Mouse (Mus musculus): ENCODE data around the gene Cacna1h.

The Cacna1h gene

DNA sequence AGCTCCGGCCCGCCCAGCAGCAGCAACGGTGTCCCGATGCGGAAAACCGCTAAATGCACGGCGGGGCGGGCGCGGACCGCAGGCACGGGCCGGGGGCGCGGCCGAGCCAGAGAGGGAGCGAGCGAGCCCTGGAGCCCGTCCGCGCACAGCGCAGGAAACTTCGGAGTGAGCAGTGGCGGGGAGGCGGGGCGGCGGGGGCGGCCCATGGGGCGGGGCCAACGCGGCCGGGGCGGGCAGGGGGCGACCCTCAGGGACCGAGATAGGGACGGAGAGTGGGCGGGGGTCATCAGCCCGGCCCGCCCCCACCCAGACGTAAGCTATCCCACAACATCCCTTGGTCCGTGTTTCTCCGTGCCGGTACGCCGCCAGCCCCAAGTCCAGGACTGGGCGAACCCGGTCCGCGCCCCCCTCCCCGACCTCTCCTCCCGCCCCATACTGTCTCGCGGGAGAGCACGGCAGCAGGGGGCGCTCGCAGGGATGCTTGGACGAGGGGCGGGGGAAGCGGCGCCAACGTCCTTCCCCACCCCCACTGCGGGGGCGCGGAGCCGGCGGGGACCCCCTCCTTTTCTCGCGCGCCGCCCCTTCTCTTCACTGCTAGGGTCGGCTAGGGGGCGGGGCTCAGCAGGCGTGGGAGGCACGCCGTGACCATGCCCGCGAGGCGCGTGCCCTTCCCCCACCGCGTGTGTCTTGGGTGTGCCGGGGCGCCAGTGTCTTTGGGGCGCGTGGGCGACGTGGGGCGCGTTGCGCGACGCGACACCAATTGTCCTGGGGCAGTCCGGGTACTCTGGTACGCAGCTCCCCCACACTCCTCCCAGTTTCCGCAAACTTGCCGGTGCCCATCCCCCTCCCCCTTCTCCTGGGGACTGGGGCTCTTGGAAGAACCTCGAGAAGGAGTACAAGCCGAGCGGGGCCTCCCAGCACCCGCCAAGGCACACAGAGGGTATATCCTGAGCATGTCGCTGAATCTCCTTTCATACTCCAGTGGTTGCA is at the start of gene Cacna1h:
Gene Cacna1h (minus strand): TSS at position 167 of the 990 bp plus-strand sequence.
- peak; percentile 11 to 31 for DNase-seq

DNA sequence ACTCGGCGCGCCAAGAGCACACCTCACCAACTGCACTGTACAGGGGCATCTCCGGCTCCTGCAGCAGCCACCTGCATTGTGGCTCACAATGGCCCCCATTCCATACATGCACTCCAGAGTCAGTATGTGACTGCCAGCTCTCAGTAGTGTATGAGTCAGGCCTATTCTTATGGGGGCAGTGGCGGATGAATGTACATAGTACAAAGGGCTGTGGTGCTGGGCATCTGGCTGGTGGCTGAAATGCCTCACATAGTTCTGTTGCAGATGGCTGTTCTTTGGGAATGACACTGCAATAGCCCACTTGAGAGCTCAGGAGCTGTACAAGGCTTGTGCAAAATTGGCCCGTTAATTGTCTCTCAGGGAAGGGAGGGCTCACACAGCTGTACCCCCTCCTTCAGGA is 48.5 kb upstream of the Cacna1h start:
- no peak for DNase-seq

DNA sequence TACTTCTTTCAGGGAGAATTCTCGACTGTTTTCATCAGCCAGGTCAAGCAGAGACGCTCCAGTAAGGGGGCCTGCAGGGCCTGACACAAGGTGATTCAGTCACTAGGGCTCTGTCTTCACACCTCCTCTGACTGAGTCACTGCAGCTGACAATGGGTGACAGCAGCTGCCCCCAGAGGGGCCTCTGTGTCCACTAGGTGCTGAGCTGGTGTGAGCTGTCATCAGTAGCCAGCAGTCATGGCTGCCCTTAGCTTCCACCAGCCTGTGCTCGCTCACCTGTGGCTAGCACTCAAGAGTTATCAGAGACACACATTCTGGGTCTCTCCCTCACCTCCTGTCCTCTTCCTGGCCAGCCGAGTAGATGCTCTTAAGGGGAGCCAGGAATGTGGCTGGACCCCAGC is 47.2 kb upstream of the Cacna1h start:
- no peak for DNase-seq

DNA sequence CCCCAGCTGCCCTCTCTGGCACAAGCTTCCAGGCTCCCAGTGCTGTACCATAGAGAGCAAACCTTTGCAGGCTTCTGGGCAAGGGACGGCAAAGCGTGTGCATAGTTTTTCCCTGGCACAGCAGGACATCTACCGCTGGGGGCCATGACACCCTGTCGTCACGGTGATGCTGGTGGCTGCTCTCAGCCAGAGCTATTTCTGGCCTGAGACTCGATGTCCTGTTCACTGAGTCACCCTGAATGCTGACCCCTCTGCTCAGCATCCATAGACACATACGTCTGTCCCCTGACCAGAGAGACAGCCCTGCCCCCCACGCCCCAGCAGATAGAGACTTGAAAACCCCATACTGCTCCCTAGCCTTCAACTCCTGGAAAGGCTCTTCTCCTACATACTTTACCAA is 46.6 kb upstream of the Cacna1h start:
- no peak for DNase-seq

DNA sequence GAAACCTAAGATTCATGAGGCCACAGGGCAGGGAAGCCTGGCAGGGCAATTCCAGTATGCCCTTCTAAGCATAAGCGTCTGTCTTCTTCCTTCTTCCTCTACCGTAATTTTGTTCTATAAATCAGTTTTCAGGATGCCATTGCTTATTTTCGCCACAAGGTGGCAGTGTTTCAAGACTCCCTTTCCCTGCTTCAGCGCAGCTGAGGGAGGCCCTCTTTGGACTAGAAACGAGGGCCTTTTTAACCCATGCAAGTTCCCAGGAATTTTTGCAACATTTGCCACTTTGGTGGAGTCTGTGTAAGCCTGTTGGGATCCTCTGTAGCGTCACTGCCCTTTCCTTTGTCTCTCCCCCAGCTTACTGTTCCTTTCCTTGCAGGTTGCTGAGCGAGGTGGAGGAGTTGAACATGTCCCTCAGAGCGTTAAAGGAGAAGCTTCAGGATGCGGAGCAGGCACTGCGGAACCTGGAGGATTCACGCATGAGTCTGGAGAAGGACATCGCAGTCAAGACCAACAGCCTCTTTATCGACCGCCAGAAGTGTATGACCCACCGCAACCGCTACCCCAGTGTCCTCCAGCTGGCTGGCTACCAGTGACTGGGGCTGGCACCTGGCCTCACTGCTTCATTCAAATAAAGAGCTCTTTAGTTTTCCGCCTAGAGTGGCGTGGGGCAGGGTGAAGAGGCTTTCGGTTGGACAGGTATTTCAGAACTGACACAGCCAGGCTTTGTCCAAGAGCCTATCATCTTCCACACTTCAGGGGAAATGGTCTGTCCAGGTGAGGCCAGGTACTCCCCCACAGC is 42.6 kb upstream of the Cacna1h start:
- DNase-seq, result peak; percentile 11 to 29

DNA sequence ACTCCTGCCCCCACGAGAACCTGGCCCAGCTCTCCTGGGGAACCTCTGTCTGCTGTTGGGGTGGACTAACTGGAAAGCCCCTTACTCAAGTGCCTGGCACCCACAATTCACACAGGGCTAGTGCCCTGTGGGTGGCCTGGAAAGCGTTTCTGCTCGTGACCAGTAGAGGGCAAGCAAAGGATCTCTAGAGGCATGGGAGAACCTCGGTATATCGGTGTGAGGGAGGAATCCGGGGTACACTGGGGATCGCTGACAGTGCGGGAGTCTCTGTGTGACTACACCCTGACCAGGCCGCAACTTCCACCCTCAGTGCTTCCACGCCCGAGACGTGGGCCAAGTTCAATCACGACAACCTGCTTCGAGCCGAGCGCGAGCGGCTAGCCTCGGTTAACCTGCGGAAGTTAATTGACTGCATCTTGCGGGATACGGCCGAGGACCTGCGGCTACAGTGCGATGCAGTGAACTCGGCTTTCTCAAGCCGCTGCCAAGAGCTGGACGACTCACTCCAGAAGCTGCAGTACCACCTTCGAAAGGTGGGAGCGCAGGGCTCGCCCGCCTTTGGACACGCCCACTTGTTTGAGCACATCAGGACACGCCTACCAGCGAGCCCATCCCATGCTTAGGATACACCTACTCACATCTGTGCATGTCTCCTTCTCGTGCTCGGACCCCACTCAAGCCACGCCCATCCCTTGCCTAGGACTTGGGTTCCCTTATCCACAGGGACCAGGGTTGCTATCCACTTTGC is 40.9 kb upstream of the Cacna1h start:
- DNase-seq, result peak; percentile 48 to 57

DNA sequence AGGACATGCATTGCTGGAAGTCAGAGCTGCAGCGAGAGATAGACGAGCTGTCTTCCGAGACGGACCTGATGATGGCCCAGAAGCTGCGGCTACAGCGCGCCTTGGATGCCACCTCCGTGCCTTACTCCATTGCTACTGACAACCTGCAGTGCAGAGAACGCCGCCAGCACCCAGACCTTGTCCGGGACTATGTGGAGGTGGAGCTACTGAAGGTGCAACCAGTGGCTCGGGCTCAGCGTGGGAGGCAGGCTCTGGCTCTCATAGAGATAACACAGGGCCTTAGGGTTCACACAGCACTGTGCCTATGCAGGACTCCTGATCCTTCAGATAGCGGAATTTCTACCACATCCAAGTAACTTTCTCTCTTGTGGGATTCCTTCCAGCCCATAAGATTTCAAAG is 38.5 kb upstream of the Cacna1h start:
- DNase-seq, result no peak

DNA sequence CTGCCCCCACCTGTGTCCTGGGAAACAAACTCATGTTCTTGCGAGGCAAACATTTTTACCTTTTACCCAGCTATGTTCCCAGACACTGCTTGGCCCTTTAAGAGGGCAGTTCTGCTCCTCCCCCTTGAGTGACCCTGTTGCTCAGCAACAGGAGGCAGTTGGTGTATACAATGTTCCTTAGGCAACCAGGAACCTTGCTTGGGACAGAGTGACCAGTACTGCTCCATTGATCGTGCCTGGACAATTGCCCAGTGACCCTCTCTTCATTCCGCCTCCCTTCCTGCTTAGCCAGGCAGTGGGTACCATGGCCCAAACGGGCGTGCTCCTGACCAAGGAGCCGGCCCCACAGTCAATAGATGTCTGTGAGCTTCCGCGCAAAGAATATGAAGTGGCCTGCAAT is 37.8 kb upstream of the Cacna1h start:
- no peak for DNase-seq

DNA sequence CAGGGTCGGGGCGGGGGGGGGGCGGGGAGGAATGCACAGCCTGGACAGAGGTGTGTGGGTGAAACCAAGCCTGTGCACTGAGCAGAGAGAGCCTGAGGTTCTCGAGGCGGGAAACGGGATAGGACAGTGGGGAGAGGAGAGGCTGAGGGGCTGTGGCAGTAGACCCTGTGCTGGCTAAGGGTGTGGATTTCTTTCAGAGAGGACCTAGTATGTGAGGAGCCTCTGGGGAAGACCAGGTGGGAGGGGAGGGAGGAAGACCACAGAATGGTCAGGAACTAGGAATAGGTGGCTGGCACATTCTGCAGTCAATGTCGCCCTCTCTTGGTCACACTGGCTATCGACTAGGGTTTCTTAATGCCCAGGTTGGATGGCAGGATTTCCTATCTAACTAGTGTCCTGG is 36.2 kb upstream of the Cacna1h start:
- DNase-seq, result peak in 1 of 2 experiments; percentile 7

DNA sequence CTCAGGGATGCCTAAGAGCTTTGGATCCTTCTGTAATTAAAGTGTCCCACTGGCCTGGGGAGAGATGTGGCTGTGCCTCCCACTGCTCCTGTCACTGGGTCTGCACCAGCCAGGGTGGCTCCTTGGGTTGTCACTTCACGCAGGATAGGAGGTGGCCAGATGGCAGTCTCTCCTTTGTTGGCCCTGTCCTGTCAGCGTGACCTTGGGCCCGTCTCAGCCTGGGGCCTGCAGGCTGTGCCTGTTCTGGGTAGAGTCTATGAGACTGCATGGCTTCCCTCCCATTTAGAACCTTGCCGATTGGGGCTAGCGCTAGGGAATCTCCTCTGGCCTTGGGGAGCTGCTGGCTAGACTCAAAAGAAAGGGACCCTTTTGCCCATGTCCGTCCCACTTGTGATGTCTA is 34.7 kb upstream of the Cacna1h start:
- no peak for DNase-seq

DNA sequence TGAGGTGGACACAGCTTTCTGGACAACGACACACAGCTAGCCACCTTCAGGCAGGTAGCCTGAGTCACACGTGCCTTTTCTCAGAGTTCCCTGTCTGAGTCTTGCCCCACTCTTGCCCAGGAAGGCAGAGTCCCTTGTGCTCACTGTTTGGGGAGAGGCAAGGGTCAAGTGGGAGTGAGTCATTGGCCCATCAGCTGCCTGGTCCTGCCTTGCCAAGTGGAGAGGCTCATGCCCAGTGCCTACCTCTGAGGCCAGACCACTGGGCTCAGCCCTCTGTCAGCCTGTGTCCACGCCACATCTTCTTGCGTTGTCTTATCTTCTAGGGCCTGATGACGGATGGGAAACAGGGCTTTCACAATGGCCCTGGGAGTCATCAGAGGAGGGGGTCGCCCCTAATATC is 34.2 kb upstream of the Cacna1h start:
- no peak for DNase-seq

DNA sequence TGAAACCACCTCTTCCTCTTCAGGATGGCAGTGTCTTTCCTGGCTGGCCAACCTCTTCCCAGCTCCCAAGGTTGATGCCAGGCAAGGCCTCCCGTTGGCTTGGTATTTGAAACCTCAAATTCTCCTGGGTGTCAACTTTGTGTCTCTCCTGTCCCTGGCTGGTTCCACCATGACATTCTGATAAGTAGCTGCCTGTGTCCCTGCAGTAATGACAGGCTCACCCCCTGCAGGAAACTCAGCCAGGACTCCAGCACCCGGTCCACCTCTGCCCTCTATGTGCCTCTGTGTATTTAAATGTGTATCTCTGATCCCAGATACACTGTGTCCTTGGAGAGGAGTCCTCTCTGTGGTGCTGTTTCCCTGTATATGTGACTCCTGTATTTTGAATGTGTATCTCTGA is 32.7 kb upstream of the Cacna1h start:
- DNase-seq, result no peak

DNA sequence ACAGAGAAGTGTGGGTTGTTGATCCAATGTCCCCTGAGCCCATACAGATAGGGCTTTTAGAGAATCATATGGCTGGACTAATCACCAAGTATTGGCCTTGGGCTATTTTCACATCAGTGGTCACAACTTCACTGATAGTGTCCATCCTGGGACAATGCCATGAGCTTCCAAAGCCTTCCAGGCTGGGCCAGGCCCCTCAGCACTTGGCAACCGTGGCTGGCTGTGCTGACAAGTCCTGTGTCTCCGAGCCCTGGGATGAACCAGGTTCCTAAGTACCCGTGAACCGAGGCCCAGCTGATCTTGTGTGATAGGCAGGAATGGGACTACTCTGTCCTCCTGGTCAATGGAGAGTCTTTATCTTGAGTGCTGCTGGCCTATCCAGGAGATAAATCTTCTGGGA is 30.5 kb upstream of the Cacna1h start:
- DNase-seq, result no peak

DNA sequence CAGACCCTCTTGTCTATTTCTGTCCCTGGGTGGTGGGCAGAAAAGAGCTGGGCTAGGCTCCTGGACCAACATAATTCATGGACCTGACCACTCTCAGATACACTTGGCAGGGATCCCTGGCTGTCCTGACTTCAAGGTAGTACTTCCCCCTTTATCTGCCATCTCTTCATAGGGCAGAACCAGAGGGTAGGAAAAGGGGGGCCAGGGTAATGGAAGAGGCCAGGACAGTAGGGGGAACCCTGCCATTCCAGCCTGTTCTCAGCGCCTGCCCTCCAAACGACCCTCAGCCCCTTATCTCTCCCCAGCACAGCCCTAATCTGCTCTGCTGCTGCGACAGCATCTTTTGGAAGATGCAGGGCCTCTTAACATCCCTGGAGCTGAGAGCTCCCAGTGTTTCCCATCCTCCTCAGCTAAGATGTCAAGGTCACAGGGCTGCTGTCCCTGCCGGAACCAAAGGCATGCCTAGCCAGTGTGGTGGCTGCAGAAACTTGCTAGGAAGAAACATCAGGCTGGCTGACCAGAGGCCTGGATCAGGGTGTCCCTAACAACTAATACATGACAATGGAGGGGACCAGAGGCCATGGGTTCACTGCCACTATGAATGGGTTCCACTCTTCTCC is 29.9 kb upstream of the Cacna1h start:
- no peak for DNase-seq

DNA sequence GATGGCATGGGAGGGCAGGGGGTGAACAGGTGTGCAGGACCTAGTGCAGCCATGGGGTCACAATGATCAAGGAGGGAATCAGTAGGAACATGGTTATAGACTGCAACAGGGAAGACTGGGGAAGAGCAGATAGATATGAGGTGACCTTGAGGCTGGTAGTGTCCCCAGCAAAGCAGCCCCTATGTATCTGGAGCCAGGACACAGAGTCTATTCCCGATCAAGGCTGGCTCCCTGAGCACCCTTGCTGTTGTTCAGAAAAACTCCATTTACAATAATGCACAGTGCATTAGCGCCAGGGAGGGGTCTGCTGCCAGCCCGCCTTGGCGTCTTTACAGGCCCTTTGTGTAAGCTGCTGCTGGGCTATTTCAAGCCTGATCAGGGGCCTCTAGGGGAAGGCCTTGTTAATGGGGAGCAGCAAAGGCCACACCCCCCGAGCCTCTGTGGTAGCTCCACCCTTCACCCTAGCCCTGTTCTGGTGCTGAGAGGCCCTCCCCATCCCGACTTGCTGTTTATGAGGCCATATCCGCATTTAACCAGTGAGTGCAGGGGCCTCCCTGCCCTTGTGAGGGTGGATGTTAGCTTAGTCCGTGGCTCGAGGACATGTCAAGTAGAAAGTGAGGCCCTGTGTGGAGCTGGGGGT is 28.8 kb upstream of the Cacna1h start:
- no peak for DNase-seq

DNA sequence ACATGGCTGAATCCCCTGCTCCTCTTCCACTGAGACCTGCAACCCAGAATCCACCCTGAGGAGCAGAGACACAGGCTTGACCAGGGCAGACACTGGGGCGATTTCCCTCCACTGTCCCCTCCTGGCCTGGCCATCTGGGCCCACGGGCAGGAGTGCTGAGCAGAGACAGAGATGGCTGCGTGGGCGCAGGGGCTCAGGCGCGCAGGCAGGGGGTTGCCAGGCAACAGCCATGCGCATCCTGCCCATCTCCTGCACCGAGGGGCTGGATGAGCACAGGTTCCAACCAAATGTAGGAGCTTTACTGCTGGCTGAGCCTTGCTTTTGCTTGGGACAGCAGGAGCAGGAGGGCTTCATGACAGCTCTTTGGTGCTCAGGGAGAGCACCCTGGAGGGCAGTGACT is 23.0 kb upstream of the Cacna1h start:
- no peak for DNase-seq

DNA sequence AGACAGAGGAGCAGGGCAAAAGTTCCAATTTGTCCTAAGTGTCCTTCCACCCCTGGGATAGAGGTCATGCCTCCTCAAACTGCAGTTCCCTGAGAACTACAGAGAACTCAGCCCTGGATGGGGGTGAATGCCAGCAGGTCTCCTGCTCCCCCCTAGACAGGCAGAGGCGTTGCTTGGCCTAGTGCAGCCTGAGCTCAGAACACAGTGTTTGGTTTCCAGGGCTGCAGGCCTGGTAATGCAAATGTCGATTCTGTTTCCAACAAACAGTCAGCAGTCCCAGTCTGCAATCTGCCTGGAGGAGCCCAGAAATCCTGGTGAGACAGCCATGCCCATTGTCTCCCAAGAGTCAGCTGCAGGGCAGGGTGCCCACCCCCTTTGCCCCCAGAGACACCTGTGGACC is 20.7 kb upstream of the Cacna1h start, which contains the start of gene Tekt4:
Gene Tekt4 (plus strand): TSS at position 344 of the 400 bp plus-strand sequence.
- DNase-seq, result no peak

DNA sequence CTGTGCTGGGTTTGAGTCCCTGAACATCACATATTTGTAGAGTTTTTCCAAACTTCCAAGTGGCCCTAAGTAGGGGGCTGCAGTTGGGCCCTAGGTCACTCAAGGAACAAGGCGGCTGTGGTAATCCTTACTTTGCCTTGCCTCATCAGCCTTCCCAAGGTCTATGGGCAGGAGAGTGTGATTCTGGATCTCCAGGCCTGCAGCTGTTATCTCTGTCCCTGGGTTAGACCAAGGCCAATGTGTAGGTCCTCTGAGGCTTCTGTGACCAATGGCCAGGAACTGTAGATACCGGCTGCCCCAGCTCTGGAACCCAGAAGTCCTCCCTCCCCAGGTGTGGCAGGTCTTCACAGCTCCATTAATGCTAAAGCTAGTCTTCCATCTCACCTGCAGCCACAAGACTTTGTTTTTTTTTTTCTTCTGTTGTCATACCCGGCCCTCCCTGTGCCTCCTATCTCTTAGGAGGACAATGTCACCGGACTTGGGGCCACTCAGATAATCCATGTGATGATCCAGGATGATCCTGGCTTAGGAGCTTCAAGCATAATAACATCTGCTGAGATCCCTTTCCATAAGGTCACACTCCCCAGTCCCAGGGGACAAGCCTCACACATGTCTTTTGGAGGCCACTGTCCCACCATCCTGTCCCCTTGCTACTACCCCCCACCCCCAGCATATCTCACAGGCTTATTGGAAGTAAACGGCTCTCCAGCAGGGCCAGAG is 18.8 kb upstream of the Cacna1h start:
- DNase-seq, result no peak

DNA sequence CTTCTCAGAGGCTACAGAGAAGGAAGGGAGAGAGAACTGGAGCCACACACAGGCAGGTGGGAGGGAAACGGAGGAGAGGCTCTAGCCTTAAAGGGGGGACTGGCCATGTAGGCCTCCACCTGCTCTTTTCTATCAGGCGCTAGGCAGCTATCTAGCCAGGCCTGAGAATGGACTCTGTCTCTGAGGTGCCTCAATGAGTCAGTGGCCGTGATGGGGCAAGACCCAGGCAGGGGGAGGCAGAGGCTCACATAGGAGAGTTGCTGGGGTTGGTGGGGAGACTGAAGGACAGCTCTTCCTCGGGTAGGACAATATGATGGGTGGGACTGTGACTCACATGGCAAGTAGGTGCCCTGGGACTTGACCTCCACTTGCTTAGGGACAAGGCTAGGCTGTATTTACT is 16.7 kb upstream of the Cacna1h start:
- DNase-seq, result no peak

DNA sequence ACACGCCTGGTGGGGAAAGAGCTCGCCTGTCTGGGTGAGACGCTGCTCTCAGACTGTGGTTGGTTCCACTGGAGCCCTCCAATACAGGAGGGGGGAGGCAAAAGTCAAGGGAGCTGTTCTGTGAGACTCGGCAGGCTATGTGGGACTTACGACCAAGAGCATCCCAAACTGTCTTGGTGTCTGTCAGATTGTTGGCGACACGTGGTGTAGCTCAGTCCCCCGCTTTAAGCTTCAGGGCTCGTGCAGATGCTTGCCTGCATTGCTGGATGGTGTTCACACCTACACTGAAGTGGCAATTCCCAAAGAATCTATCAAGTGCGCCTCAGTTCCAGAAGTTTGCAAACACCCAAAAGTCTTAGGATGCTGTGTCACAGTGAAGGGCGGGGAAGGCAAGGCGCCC is 14.3 kb upstream of the Cacna1h start:
- no peak for DNase-seq

DNA sequence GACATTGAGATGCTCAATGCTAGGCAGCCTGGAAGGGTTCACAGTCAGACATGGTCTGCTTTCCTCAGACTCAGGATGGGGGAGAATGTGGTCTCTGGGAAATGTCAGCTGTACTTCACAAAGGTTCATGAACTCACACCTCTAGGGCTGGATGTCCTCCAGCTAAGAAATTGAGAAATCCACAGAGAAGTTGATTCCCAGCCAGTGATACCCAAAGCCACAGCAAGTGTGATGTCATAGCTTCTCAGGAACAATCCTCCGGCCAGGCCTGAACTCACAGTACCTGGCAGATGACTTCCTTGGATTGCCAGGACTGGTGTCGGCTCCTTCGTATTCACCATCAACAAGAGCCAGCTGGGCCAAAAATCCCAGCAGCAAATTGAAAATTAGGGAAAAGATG is 12.3 kb upstream of the Cacna1h start:
- no peak for DNase-seq

All from thymus, postnatal 36 days (tissue).